Mouse (Mus musculus) cerebellum, postnatal 4 days (tissue): ENCODE data around the gene Gm10097.

Source experiments
- DNase-seq, 2 experiments: peaks; one replicate each; pipeline ENCODE4 v3.0.0; 2022; ENCODE audit warnings: low spot score in 2 of 2, mixed read lengths in 1 of 2

Gene Gm10097

GRCm38 (mm10) chr10:5085792-5086191 is 16.8 kb downstream of the Gm10097 start:
- no peak for DNase-seq

GRCm38 (mm10) chr10:5086329-5086728 is 17.3 kb downstream of the Gm10097 start:
- no peak for DNase-seq

GRCm38 (mm10) chr10:5087336-5087735 is 18.3 kb downstream of the Gm10097 start:
- no peak for DNase-seq

- no peak for DNase-seq
Measured at GRCm38 (mm10) chr10:5089133-5089532, 20.1 kb downstream of the Gm10097 start.

GRCm38 (mm10) chr10:5096996-5097753 is 28.2 kb downstream of the Gm10097 start:
- peak in 1 of 2 experiments; percentile 18 for DNase-seq

GRCm38 (mm10) chr10:5097754-5098137 is 28.8 kb downstream of the Gm10097 start:
- no peak for DNase-seq

GRCm38 (mm10) chr10:5110773-5111172 is 41.8 kb downstream of the Gm10097 start:
- DNase-seq: no peak

GRCm38 (mm10) chr10:5116155-5116554 is 47.2 kb downstream of the Gm10097 start:
- DNase-seq: no peak

GRCm38 (mm10) chr10:5116720-5117119 is 47.7 kb downstream of the Gm10097 start:
- DNase-seq: no peak
